Mouse (Mus musculus) small intestine, adult 2 months (tissue): Measurements from ENCODE around the gene Sds. TPM values are rescaled to one million over a fixed set of nuclear protein-coding genes. Genes with fewer than 3 reads are reported as not detected.

ENCODE experiments used
- H3K27ac ChIP-seq: fragments of 200-500 bp; 2 replicates; pipeline ENCODE4 v1.5.1; 2012; ENCODE audit warnings: low read depth, low read length, control low read depth, inconsistent platforms; ENCODE audit not compliant: insufficient read depth
- H3K27me3 ChIP-seq: fragments of 200-500 bp; 2 replicates; pipeline ENCODE4 v1.6.1; 2012; ENCODE audit warnings: mild to moderate bottlenecking, moderate library complexity, low read length, inconsistent platforms; ENCODE audit not compliant: control insufficient read depth, insufficient read depth
- H3K36me3 ChIP-seq: fragments of 200-500 bp; 2 replicates; pipeline ENCODE4 v1.6.1; 2012; ENCODE audit warnings: mild to moderate bottlenecking, low read length, control low read depth, inconsistent platforms; ENCODE audit not compliant: control insufficient read depth, insufficient read depth
- H3K4me1 ChIP-seq: fragments of 200-500 bp; 2 replicates; pipeline ENCODE4 v1.6.1; 2012; ENCODE audit warnings: low read length, inconsistent platforms, mixed read lengths; ENCODE audit not compliant: control insufficient read depth, insufficient read depth, insufficient read length
- H3K4me3 ChIP-seq: fragments of 200-500 bp; 2 replicates; pipeline ENCODE4 v1.5.1; 2012; ENCODE audit warnings: low read depth, mild to moderate bottlenecking, control low read depth, inconsistent platforms, low read length, moderate library complexity
- CTCF ChIP-seq: fragments of 200-500 bp; IDR thresholded peaks from 2 replicates; pipeline ENCODE4 v1.5.1; 2012; ENCODE audit warnings: low read depth, mild to moderate bottlenecking, control low read depth, inconsistent platforms, low read length, moderate library complexity, mixed read lengths; ENCODE audit not compliant: insufficient replicate concordance, insufficient read length; ENCODE audit errors: extremely low read depth
- POLR2A ChIP-seq: fragments of 200-500 bp; IDR thresholded peaks from 2 replicates; pipeline ENCODE4 v1.6.1; 2012; ENCODE audit warnings: low read depth, mild to moderate bottlenecking, control low read depth, inconsistent platforms, low read length, moderate library complexity
- WGBS: fragments of 180-500 bp; shearing (Covaris S2); methylation state at CpG from one replicate; pipeline ENCODE4 v1.1.7; 2018; 5-methylcytosine and 5-hydroxymethylcytosine counted together
- polyA plus RNA-seq: library from polyadenylated mRNA; depleted of rRNA; stranded (reverse); fragments of >200 nt; gene quantifications from 2 replicates; pipeline ENCODE4 v1.2.3, GENCODE M21; 2012

Gene Sds
- polyA plus RNA-seq, 1 experiment: not detected

- Histone ChIP-seq H3K27me3 (0 out of 2 replicates have a peak, but pooled peaks cover 2% of the 10 kb centered on the region), H3K4me1 (no peaks in the 10 kb centered on the region), H3K36me3 (no peaks in the 10 kb centered on the region), H3K27ac (no peak overlapping the region), H3K4me3 (no peak overlapping the region)
- 20% methylated on average over 13 of the region's 13 CpGs for WGBS
- TF ChIP-seq CTCF: no peak
- no peak for TF ChIP-seq POLR2A
Observed at GRCm38 (mm10) chr5:120447305-120447704, 29.0 kb upstream of the Sds start.

- Histone ChIP-seq H3K27me3 (peaks cover 3% of the 10 kb centered on the region; the same call in 1 of the 2 replicates), H3K4me1 (no peaks in the 10 kb centered on the region), H3K36me3 (no peaks in the 10 kb centered on the region), H3K4me3 (no peak overlapping the region), H3K27ac (no peak overlapping the region)
- TF ChIP-seq CTCF (no peak), POLR2A (no peak)
- 24% methylated on average over 14 of the region's 14 CpGs for WGBS
Observed at GRCm38 (mm10) chr5:120454756-120455337, 21.5 kb upstream of the Sds start.

- Histone ChIP-seq H3K4me1 (no peaks in the 10 kb centered on the region), H3K36me3 (no peaks in the 10 kb centered on the region), H3K27ac (no peak overlapping the region), H3K27me3 (peaks cover 3% of the 10 kb centered on the region; the same call in 1 of the 2 replicates), H3K4me3 (no peak overlapping the region)
- TF ChIP-seq POLR2A: no peak
- 8% methylated on average over 1 of the region's 1 CpGs for WGBS
Observed at GRCm38 (mm10) chr5:120456253-120456652, 20.1 kb upstream of the Sds start.

GRCm38 (mm10) chr5:120456841-120457554, 19.3 kb upstream of the Sds start:
- peaks cover 3% of the 10 kb centered on the region; the same call in 1 of the 2 replicates for H3K27me3 ChIP-seq
- H3K4me3 ChIP-seq: no peak overlapping the region
- TF ChIP-seq CTCF (no peak), POLR2A (no peak)
- H3K36me3 ChIP-seq: no peaks in the 10 kb centered on the region
- H3K4me1 ChIP-seq: no peaks in the 10 kb centered on the region
- WGBS: 71% methylated on average over 7 of the region's 7 CpGs
- no peak overlapping the region for H3K27ac ChIP-seq

- no peak overlapping the region for H3K27ac ChIP-seq
- no peak overlapping the region for H3K4me3 ChIP-seq
- TF ChIP-seq CTCF: peak; percentile 68; the same call in 1 of the 2 replicates
- TF ChIP-seq POLR2A: no peak
- no peaks in the 10 kb centered on the region for H3K4me1 ChIP-seq
- WGBS: 13% methylated on average over 9 of the region's 9 CpGs
- no peaks in the 10 kb centered on the region for H3K36me3 ChIP-seq
- H3K27me3 ChIP-seq: peaks cover 3% of the 10 kb centered on the region; the same call in 1 of the 2 replicates
Observed at GRCm38 (mm10) chr5:120457628-120458027, 18.7 kb upstream of the Sds start.

- H3K27me3 ChIP-seq: peaks cover 3% of the 10 kb centered on the region; the same call in 1 of the 2 replicates
- no peaks in the 10 kb centered on the region for H3K36me3 ChIP-seq
- WGBS: 81% methylated on average over 10 of the region's 10 CpGs
- no peak overlapping the region for H3K27ac ChIP-seq
- H3K4me1 ChIP-seq: no peaks in the 10 kb centered on the region
- TF ChIP-seq CTCF: no peak
- no peak for TF ChIP-seq POLR2A
- H3K4me3 ChIP-seq: no peak overlapping the region
Observed at GRCm38 (mm10) chr5:120459133-120459532, 17.2 kb upstream of the Sds start.

GRCm38 (mm10) chr5:120461902-120462301, 14.4 kb upstream of the Sds start:
- H3K4me3 ChIP-seq: no peak overlapping the region
- WGBS: 76% methylated on average over 15 of the region's 15 CpGs
- TF ChIP-seq POLR2A: no peak
- no peak for TF ChIP-seq CTCF
- H3K4me1 ChIP-seq: peaks cover 4% of the 10 kb centered on the region
- no peak overlapping the region for H3K27ac ChIP-seq
- H3K36me3 ChIP-seq: no peaks in the 10 kb centered on the region
- no peaks in the 10 kb centered on the region for H3K27me3 ChIP-seq
